In genomic region chr7:110753926-110754330, GRCm38 (mm10) we compare ENCODE assay signal across 12 mouse cellular contexts. TPM values are rescaled to one million over a fixed set of nuclear protein-coding genes. Genes with fewer than 3 reads are reported as not detected.
DNase-seq lines count a peak whose midpoint lies in the region; ATAC-seq and TF ChIP-seq lines count a peak whose summit lies in the region.
"Had no signal": no experiment of that assay in that cellular context is flagged by ENCODE, and none has a peak within 500 bp of the region (broad histone marks: within the 10 kb centered on the region; RNA-seq: fewer than 3 reads in every experiment).

No protein-coding gene starts in this region.

- DNase-seq in gastrocnemius, postnatal 25 days: peak; percentile 36
- no peak for DNase-seq in gastrocnemius, postnatal 10 days
- peak; percentile 12 for DNase-seq in 3134 (ENCODE audit: extremely low read depth, insufficient read length, low spot score)
- DNase-seq in embryonic facial prominence, embryonic 11.5 days (ENCODE audit: low spot score): peak; percentile 59
- DNase-seq in kidney, postnatal 0 days (ENCODE audit: low spot score): peak; percentile 83
- no peak for DNase-seq in testis, postnatal 10 days (ENCODE audit: low spot score)
- no peak for DNase-seq in spleen, adult 18-20 months
- DNase-seq: cerebellum, adult 8-10 months; liver, postnatal 0 days had no signal

- H3K9ac ChIP-seq in embryonic facial prominence, embryonic 11.5 days (replicated peaks; ENCODE audit: low read length): no peak overlapping the region
- H3K9ac ChIP-seq in kidney, postnatal 0 days (ENCODE audit: low read depth, low read length): no peak overlapping the region
- H3K9ac ChIP-seq: intestine, embryonic 15.5 days; liver, postnatal 0 days had no signal

- H3K27me3 ChIP-seq in embryonic facial prominence, embryonic 11.5 days (ENCODE audit: control insufficient read depth, insufficient read depth, low read length): no peaks in the 10 kb centered on the region
- H3K27me3 ChIP-seq in kidney, postnatal 0 days (ENCODE audit: insufficient read depth, low read length): no peaks in the 10 kb centered on the region
- H3K27me3 ChIP-seq: intestine, embryonic 15.5 days; Patski had no signal

- ATAC-seq in embryonic facial prominence, embryonic 11.5 days (replicated peaks; ENCODE audit: insufficient number of reproducible peaks, low FRiP score, low TSS enrichment, low read depth): 0 out of 2 replicates have a peak, but pooled peaks have one; percentile 74
- peak; percentile 72 for ATAC-seq in kidney, postnatal 0 days (replicated peaks; ENCODE audit: low FRiP score, low read depth)
- no peak for ATAC-seq in erythroid progenitor cell, adult 5-6 weeks (replicated peaks; ENCODE audit: low FRiP score, poor library complexity, severe bottlenecking)
- ATAC-seq: intestine, embryonic 15.5 days; liver, postnatal 0 days; Patski had no signal

- H3K36me3 ChIP-seq in embryonic facial prominence, embryonic 11.5 days (replicated peaks; ENCODE audit: control insufficient read depth, insufficient read depth, low read depth, low read length): no peaks in the 10 kb centered on the region
- no peaks in the 10 kb centered on the region for H3K36me3 ChIP-seq in kidney, postnatal 0 days (ENCODE audit: insufficient read depth, low read length)
- H3K36me3 ChIP-seq: intestine, embryonic 15.5 days had no signal

- H3K4me3 ChIP-seq in embryonic facial prominence, embryonic 11.5 days (ENCODE audit: low read depth, low read length): no peak overlapping the region
- no peak overlapping the region for H3K4me3 ChIP-seq in kidney, postnatal 0 days (replicated peaks; ENCODE audit: low read depth, low read length)
- H3K4me3 ChIP-seq: intestine, embryonic 15.5 days had no signal

- WGBS in embryonic facial prominence, embryonic 11.5 days: 11% methylated on average over 5 of the region's 5 CpGs
- 18% methylated on average over 5 of the region's 5 CpGs for WGBS in kidney, postnatal 0 days

- TF ChIP-seq CTCF in kidney, postnatal 0 days (IDR thresholded peaks at IDR 0.05; ENCODE audit: low read depth): no peak

- no peaks in the 10 kb centered on the region for H3K9me3 ChIP-seq in embryonic facial prominence, embryonic 11.5 days (replicated peaks; ENCODE audit: control insufficient read depth, low read length)
- no peaks in the 10 kb centered on the region for H3K9me3 ChIP-seq in kidney, postnatal 0 days (replicated peaks; ENCODE audit: low read length)
- H3K9me3 ChIP-seq: intestine, embryonic 15.5 days had no signal

- no peak overlapping the region for H3K4me2 ChIP-seq in embryonic facial prominence, embryonic 11.5 days (ENCODE audit: low read depth, low read length)
- no peak overlapping the region for H3K4me2 ChIP-seq in kidney, postnatal 0 days (ENCODE audit: low read length)
- H3K4me2 ChIP-seq: intestine, embryonic 15.5 days had no signal

- no peak overlapping the region for H3K27ac ChIP-seq in embryonic facial prominence, embryonic 11.5 days (replicated peaks; ENCODE audit: low read depth, low read length)
- H3K27ac ChIP-seq in kidney, postnatal 0 days: no peak overlapping the region
- H3K27ac ChIP-seq: intestine, embryonic 15.5 days had no signal

- H3K4me1 ChIP-seq in embryonic facial prominence, embryonic 11.5 days (ENCODE audit: control insufficient read depth, insufficient read depth, low read length): no peaks in the 10 kb centered on the region; the same call in 1 of the 2 replicates
- 0 out of 2 replicates have a peak, but pooled peaks cover 8% of the 10 kb centered on the region for H3K4me1 ChIP-seq in kidney, postnatal 0 days (replicated peaks; ENCODE audit: insufficient read depth, low read length)
- H3K4me1 ChIP-seq: intestine, embryonic 15.5 days had no signal

RNA-seq across cellular contexts. Expression of gene Ampd3, which starts 14.1 kb away (rescaled TPM):
- 1 to 10 TPM; 3.9 to 9.1 TPM for total RNA-seq in gastrocnemius, postnatal 25 days (2021)
- 1 to 10 TPM; 4.8 to 7.2 TPM for total RNA-seq in gastrocnemius, postnatal 10 days (2021)
- 2.0 and 2.5 TPM in 2 replicates for polyA plus RNA-seq in embryonic facial prominence, embryonic 11.5 days (2014; fragmentation: Nextera tagmentation; extraction: Ambion mirVana)
- 12.7 and 16.3 TPM in 2 replicates for polyA plus RNA-seq in kidney, postnatal 0 days (2015; fragmentation: Nextera tagmentation; extraction: Ambion mirVana)
- 80.7 and 109 TPM in 2 replicates for total RNA-seq in erythroid progenitor cell, adult 5-6 weeks (2015; ENCODE audit: low replicate concordance)
- 72.2 and 104 TPM in 2 replicates for total RNA-seq in erythroid progenitor cell, adult 5-6 weeks (2017; ENCODE audit: low replicate concordance)

Comparison
In these comparisons a context has a peak if more than half of its experiments do, and no peak if none do; other contexts are left out.
1. DNase-seq: peak in gastrocnemius, postnatal 25 days (single experiment), 3134 (single experiment), embryonic facial prominence, embryonic 11.5 days (single experiment) and kidney, postnatal 0 days (single experiment); none in gastrocnemius, postnatal 10 days (single experiment), testis, postnatal 10 days (single experiment) and spleen, adult 18-20 months (0 of 2).
2. RNA of gene Ampd3, which starts 14.1 kb away (total RNA-seq): 72.2 to 109 TPM in erythroid progenitor cell, adult 5-6 weeks; 3.9 to 9.1 TPM in gastrocnemius, postnatal 25 days and 4.8 to 7.2 TPM in gastrocnemius, postnatal 10 days; every median in the first group is over 4 times any median in the second.